Mouse (Mus musculus): ENCODE data around the gene Gtf3a. TPM values are rescaled to one million over a fixed set of nuclear protein-coding genes. Genes with fewer than 3 reads are reported as not detected.

The Gtf3a gene
- polyA plus RNA-seq, 1 experiment from 2014 or later, result 116 TPM

GRCm38 (mm10) chr5:146968695-146969393 is 20.4 kb downstream of the Gtf3a start:
- Histone ChIP-seq H3K4me3 (no peak overlapping the region), H3K9ac (no peak overlapping the region), H3K4me1 (peaks cover 2% of the 10 kb centered on the region; the same call in 1 of the 2 replicates), H3K4me2 (no peak overlapping the region), H3K27me3 (replicated peaks) (no peaks in the 10 kb centered on the region), H3K9me3 (no peaks in the 10 kb centered on the region), H3K27ac (no peak overlapping the region), H3K36me3 (replicated peaks) (no peaks in the 10 kb centered on the region)
- no peak for ATAC-seq (replicated peaks)
- WGBS, result 38% methylated on average over 13 of the region's 13 CpGs

DNA sequence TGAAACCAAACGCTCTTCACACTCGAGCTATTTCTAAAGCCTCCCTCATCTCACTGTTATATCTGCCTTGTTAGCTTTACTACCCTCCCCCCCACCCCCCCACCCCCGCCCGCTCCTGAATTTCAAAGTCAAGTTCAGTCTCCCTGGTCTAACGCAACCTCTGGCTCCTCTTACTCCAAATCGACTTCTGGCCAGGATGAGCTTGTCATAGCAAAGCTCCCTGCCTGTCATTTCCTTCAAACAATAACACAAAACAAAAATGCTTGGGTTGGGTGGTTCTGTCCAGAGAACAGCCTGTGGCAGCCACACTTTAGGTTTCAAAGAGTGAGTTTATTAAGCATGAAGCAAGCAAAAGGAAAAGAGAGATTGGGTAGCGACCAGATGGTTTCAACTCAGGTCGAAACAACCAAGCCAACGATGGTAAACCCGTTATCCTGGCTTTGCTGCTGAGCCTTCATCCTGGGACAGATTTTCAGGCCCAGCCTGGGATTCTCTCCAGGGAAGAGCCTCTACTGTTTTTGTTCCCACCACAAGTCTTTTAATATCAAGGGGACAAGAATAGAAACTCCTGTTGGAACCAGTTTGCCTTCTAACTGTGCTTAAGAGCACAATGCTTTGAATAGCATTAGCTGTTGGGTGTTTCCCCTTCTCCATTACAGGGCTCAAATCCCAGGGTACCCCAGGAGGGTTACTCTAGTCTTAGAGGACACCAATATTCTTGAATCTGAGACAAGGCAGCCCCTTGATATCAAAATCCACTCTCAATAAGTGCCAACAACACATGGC is 23.5 kb downstream of the Gtf3a start:
- H3K36me3 ChIP-seq (replicated peaks), result no peaks in the 10 kb centered on the region
- H3K4me3 ChIP-seq, result no peak overlapping the region
- ATAC-seq (replicated peaks), result no peak
- no peaks in the 10 kb centered on the region for H3K27me3 ChIP-seq (replicated peaks)
- WGBS, result 70% methylated on average over 10 of the region's 10 CpGs
- H3K4me1 ChIP-seq, result no peaks in the 10 kb centered on the region
- no peak overlapping the region for H3K27ac ChIP-seq
- H3K9me3 ChIP-seq, result no peaks in the 10 kb centered on the region
- no peak overlapping the region for H3K9ac ChIP-seq
- H3K4me2 ChIP-seq, result no peak overlapping the region

- 94% methylated on average over 9 of the region's 9 CpGs for WGBS
- Histone ChIP-seq H3K4me2 (no peak overlapping the region), H3K4me3 (no peak overlapping the region), H3K36me3 (replicated peaks) (no peaks in the 10 kb centered on the region), H3K9me3 (no peaks in the 10 kb centered on the region), H3K4me1 (no peaks in the 10 kb centered on the region), H3K27ac (no peak overlapping the region), H3K27me3 (replicated peaks) (no peaks in the 10 kb centered on the region), H3K9ac (no peak overlapping the region)
- ATAC-seq (replicated peaks), result no peak
These were observed 24.9 kb downstream of the Gtf3a start for GRCm38 (mm10) chr5:146973353-146973752.

DNA sequence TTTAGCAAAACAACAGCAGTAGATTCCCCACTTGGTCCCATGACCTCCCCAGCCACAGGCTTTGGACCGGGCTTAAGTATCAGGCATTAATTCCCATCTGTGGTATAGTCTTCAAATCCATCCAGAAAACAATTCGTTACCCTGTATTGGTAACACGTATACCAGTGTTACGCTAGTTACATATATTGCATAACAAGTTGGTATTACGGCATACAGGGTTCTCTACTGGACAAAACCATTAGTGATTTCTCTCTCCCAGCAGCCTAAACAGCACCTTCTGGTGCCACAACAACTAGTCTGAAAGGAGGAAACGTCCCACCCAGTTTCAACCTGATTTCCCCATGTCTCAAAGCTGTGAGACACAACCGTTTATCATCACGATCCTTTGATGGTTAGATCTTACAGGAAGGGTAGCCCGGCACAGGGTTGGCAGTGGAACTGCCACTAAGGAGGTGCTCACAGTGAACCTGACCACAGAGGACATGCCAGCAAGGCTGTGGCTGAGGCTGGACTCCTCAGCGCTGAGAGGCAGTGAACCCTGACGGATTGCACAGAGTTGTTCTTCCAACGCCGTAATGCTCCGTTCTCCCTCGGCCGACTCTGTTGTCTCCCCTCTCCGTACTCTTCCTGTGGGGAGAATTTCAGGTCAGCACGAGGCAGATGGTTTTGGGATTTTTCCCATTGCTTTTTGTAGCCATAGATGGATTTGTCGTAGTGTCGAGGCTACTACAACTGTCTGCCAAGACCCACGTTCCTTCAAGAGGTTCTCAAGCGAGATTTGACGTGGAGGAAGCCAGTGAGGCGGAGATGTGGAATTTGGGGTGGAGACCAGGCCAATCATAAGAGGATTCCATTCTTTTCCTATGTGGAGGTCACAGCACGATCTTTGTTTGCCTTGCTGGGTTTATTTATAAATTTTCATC is 25.7 kb downstream of the Gtf3a start:
- Histone ChIP-seq H3K4me3 (no peak overlapping the region), H3K27ac (no peak overlapping the region), H3K27me3 (replicated peaks) (no peaks in the 10 kb centered on the region), H3K9me3 (no peaks in the 10 kb centered on the region), H3K9ac (no peak overlapping the region), H3K4me1 (no peaks in the 10 kb centered on the region), H3K36me3 (replicated peaks) (no peaks in the 10 kb centered on the region), H3K4me2 (no peak overlapping the region)
- ATAC-seq (replicated peaks), result no peak
- WGBS, result 78% methylated on average over 25 of the region's 25 CpGs

GRCm38 (mm10) chr5:146974781-146975123 is 26.3 kb downstream of the Gtf3a start:
- WGBS, result 76% methylated on average over 13 of the region's 13 CpGs

DNA sequence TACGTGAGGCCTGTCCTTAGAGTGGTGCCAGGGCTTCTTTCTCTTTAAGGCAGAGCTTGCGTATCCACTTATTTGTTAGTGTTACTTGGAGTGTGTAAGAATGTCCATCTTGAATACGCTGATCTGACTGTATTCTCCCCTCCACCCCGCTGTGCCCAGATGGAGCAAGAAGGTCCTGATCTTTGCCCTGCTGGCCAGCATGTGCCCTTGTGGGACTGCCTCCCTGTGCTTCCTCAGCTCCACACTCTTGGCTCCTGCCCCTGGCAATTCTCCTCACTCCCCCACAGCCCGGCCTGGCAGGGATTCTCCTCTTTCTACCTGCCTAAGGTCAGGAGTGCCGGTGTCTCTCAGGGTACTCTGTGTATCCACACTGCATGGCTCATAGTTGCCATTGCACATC is 32.9 kb downstream of the Gtf3a start:
- Histone ChIP-seq H3K9ac (no peak overlapping the region), H3K27me3 (replicated peaks) (0 out of 2 replicates have a peak, but pooled peaks cover 3% of the 10 kb centered on the region), H3K4me1 (no peaks in the 10 kb centered on the region), H3K4me2 (no peak overlapping the region), H3K4me3 (no peak overlapping the region), H3K9me3 (no peaks in the 10 kb centered on the region), H3K27ac (no peak overlapping the region), H3K36me3 (replicated peaks) (no peaks in the 10 kb centered on the region)
- WGBS, result 88% methylated on average over 6 of the region's 6 CpGs
- ATAC-seq (replicated peaks), result no peak

More at GRCm38 (mm10) chr5:146974781-146975123, 26.3 kb downstream of the Gtf3a start:
- no peak overlapping the region for H3K27ac ChIP-seq
- no peaks in the 10 kb centered on the region for H3K4me1 ChIP-seq
- H3K9me3 ChIP-seq, result no peaks in the 10 kb centered on the region
- H3K36me3 ChIP-seq (replicated peaks), result no peaks in the 10 kb centered on the region
- no peak for ATAC-seq (replicated peaks)
- no peak overlapping the region for H3K4me3 ChIP-seq
- no peak overlapping the region for H3K9ac ChIP-seq
- no peak overlapping the region for H3K4me2 ChIP-seq
- H3K27me3 ChIP-seq (replicated peaks), result no peaks in the 10 kb centered on the region

- Histone ChIP-seq H3K27me3 (replicated peaks) (0 out of 2 replicates have a peak, but pooled peaks cover 3% of the 10 kb centered on the region), H3K9ac (no peak overlapping the region), H3K9me3 (no peaks in the 10 kb centered on the region), H3K4me2 (no peak overlapping the region), H3K4me1 (no peaks in the 10 kb centered on the region), H3K36me3 (replicated peaks) (no peaks in the 10 kb centered on the region), H3K27ac (no peak overlapping the region), H3K4me3 (no peak overlapping the region)
- ATAC-seq (replicated peaks), result no peak
- 7% methylated on average over 8 of the region's 8 CpGs for WGBS
These were observed 34.8 kb downstream of the Gtf3a start for GRCm38 (mm10) chr5:146983216-146983615.

- ATAC-seq (replicated peaks), result no peak
- 57% methylated on average over 21 of the region's 21 CpGs for WGBS
- no peak overlapping the region for H3K4me2 ChIP-seq
- no peak overlapping the region for H3K27ac ChIP-seq
- H3K27me3 ChIP-seq (replicated peaks), result 0 out of 2 replicates have a peak, but pooled peaks cover 3% of the 10 kb centered on the region
- no peaks in the 10 kb centered on the region for H3K36me3 ChIP-seq (replicated peaks)
- H3K9me3 ChIP-seq, result no peaks in the 10 kb centered on the region
- H3K4me3 ChIP-seq, result no peak overlapping the region
- H3K4me1 ChIP-seq, result no peaks in the 10 kb centered on the region
- H3K9ac ChIP-seq, result no peak overlapping the region
These were observed 37.4 kb downstream of the Gtf3a start for GRCm38 (mm10) chr5:146985725-146986433.

DNA sequence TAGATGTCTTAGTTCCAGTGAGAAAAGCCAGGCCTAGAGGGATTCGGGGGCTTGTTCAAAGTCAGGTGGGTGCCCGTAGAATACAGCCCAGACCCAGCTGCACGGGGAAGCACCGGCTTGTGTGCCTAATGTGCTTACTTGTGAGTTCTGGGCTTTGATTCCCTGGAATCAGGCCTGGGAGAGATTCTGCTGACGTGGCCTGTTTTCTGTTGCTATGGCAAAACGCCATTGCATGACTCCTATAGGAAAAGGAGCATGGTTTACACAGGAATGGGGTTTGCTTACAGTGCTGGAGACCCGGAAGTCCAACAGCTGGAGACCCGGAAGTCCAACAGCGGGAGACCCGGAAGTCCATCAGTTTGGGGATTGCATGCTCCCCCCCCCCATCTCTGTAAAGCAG is 39.1 kb downstream of the Gtf3a start:
- Histone ChIP-seq H3K4me1 (no peaks in the 10 kb centered on the region), H3K4me2 (no peak overlapping the region), H3K9ac (no peak overlapping the region), H3K27me3 (replicated peaks) (0 out of 2 replicates have a peak, but pooled peaks cover 3% of the 10 kb centered on the region), H3K4me3 (no peak overlapping the region), H3K27ac (no peak overlapping the region), H3K36me3 (replicated peaks) (no peaks in the 10 kb centered on the region), H3K9me3 (no peaks in the 10 kb centered on the region)
- WGBS, result 79% methylated on average over 10 of the region's 10 CpGs
- ATAC-seq (replicated peaks), result no peak

DNA sequence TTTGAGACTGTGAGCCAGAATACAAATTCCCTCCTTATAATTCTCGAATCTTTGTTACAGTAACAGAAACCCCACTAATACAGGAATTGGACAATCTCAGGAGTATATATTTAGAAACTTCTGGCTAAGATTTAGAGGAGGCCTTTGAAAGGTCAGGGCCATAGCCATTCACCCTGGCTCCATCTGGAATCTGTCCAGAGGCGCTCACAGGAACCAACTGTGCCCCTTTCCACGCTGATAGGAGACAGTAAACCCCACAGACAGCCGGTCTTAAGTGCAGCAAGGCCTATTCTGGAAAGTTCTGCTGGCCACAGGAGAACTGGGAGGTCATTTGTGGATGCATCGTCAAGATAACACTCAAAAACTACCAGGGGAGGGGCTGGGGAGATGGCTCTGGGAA is 40.6 kb downstream of the Gtf3a start:
- H3K9ac ChIP-seq, result no peak overlapping the region
- H3K9me3 ChIP-seq, result no peaks in the 10 kb centered on the region
- WGBS, result 82% methylated on average over 5 of the region's 5 CpGs
- H3K4me1 ChIP-seq, result no peaks in the 10 kb centered on the region
- H3K27ac ChIP-seq, result no peak overlapping the region
- no peak overlapping the region for H3K4me2 ChIP-seq
- H3K4me3 ChIP-seq, result no peak overlapping the region
- 0 out of 2 replicates have a peak, but pooled peaks cover 3% of the 10 kb centered on the region for H3K27me3 ChIP-seq (replicated peaks)
- no peaks in the 10 kb centered on the region for H3K36me3 ChIP-seq (replicated peaks)
- ATAC-seq (replicated peaks), result no peak

- 76% methylated on average over 8 of the region's 8 CpGs for WGBS
- H3K9me3 ChIP-seq, result no peaks in the 10 kb centered on the region
- H3K27ac ChIP-seq, result no peak overlapping the region
- no peak overlapping the region for H3K4me3 ChIP-seq
- no peak overlapping the region for H3K9ac ChIP-seq
- no peaks in the 10 kb centered on the region for H3K36me3 ChIP-seq (replicated peaks)
- no peaks in the 10 kb centered on the region for H3K4me1 ChIP-seq
- H3K4me2 ChIP-seq, result no peak overlapping the region
- no peak for ATAC-seq (replicated peaks)
- H3K27me3 ChIP-seq (replicated peaks), result no peaks in the 10 kb centered on the region
These were observed 45.1 kb downstream of the Gtf3a start for GRCm38 (mm10) chr5:146993509-146993908.

All from midbrain, embryonic 15.5 days (tissue).